Mouse (Mus musculus): Measurements from ENCODE around the gene Grm5.

- TF ChIP-seq POLR2A (IDR thresholded peaks at IDR 0.05; ENCODE audit: low read depth, low read length) (no peak), CTCF (IDR thresholded peaks at IDR 0.05; ENCODE audit: extremely low read depth, insufficient read length, insufficient replicate concordance, low read depth, low read length) (no peak)
Observed at GRCm38 (mm10) chr7:87788963-87789362, 205.0 kb downstream of the Grm5 start.
